ENCODE assay signal across 23 mouse cellular contexts in the genomic region with DNA sequence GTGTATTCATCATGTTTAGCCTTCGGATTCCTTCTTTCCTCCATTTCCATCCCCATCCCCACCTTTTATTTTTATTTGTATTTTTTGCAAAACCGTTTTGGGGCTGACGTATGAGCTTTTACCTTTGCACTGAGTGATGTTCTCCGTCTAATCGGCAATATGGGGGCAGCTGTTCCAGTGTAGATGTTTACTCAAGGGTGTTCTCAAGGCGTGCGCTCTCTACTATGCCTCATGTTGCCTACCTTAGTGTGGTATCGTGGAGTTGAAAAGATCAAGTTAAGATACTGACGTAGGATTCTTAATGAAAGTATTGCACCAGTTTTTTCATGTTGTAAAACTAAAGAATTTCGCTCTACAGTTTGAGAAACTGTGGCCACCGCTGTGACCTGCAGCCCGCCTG. TPM values are rescaled to one million over a fixed set of nuclear protein-coding genes. Genes with fewer than 3 reads are reported as not detected.
DNase-seq lines count a peak whose midpoint lies in the region; ATAC-seq and TF ChIP-seq lines count a peak whose summit lies in the region.
"Had no signal": no experiment of that assay in that cellular context is flagged by ENCODE, and none has a peak within 500 bp of the region (broad histone marks: within the 10 kb centered on the region; RNA-seq: fewer than 3 reads in every experiment).

No protein-coding gene starts in this region.

- intact Hi-C loops in heart, postnatal 36 days (cut with DNase I): no loop called here

- WGBS in kidney, embryonic 16.5 days: 93% methylated on average over 12 of the region's 12 CpGs
- WGBS in kidney, embryonic 15.5 days: 91% methylated on average over 12 of the region's 12 CpGs
- 29% methylated on average over 12 of the region's 12 CpGs for WGBS in liver, adult 2 months
- 79% methylated on average over 12 of the region's 12 CpGs for WGBS in liver, postnatal 0 days (ENCODE audit: insufficient replicate concordance)
- 90% methylated on average over 12 of the region's 12 CpGs for WGBS in liver, embryonic 12.5 days (ENCODE audit: insufficient replicate concordance)

- no peaks in the 10 kb centered on the region for H3K4me1 ChIP-seq in kidney, embryonic 16.5 days (ENCODE audit: insufficient read depth, low read length)
- no peaks in the 10 kb centered on the region for H3K4me1 ChIP-seq in kidney, embryonic 15.5 days
- H3K4me1 ChIP-seq in liver, adult 2 months (ENCODE audit: control insufficient read depth, insufficient read depth, low read length): peaks cover 21% of the 10 kb centered on the region
- H3K4me1 ChIP-seq in liver, postnatal 0 days (ENCODE audit: insufficient read depth): peaks cover 6% of the 10 kb centered on the region
- H3K4me1 ChIP-seq in liver, embryonic 12.5 days: no peaks in the 10 kb centered on the region

- no peak overlapping the region for H3K9ac ChIP-seq in kidney, embryonic 16.5 days (replicated peaks; ENCODE audit: low read length)
- no peak overlapping the region for H3K9ac ChIP-seq in kidney, embryonic 15.5 days
- H3K9ac ChIP-seq in liver, adult 2 months (ENCODE audit: low read depth, low read length): no peak overlapping the region
- no peak overlapping the region for H3K9ac ChIP-seq in liver, postnatal 0 days (replicated peaks)
- no peak overlapping the region for H3K9ac ChIP-seq in liver, embryonic 12.5 days

- DNase-seq in heart, adult 11 months: peak; percentile 54
- no peak for DNase-seq in heart, postnatal 36 days
- peak; percentile 85 for DNase-seq in liver, adult 2 months (ENCODE audit: extremely low read depth, low read depth, low spot score)
- no peak for DNase-seq in liver
- DNase-seq in liver, postnatal 0 days: no peak
- DNase-seq: adrenal gland, adult 2 months; adrenal gland, adult 8-10 months; adrenal gland, postnatal 10 days; adrenal gland, postnatal 14 days; adrenal gland, postnatal 25 days; adrenal gland, postnatal 36 days; B cell, adult 2 months; cerebellum, adult 11 months had no signal

- no peak for TF ChIP-seq POLR2A in liver, adult 2 months (IDR thresholded peaks at IDR 0.05; ENCODE audit: extremely low read depth, insufficient read depth, low read length)

- no peaks in the 10 kb centered on the region for H3K9me3 ChIP-seq in kidney, embryonic 16.5 days (ENCODE audit: low read length)
- H3K9me3 ChIP-seq in kidney, embryonic 15.5 days (replicated peaks): no peaks in the 10 kb centered on the region
- no peaks in the 10 kb centered on the region for H3K9me3 ChIP-seq in liver, postnatal 0 days (ENCODE audit: low read length)
- no peaks in the 10 kb centered on the region for H3K9me3 ChIP-seq in liver, embryonic 12.5 days (replicated peaks)
- H3K9me3 ChIP-seq: G1E had no signal

- no peaks in the 10 kb centered on the region for H3K27me3 ChIP-seq in kidney, embryonic 16.5 days (ENCODE audit: insufficient read depth, low read length)
- no peaks in the 10 kb centered on the region for H3K27me3 ChIP-seq in kidney, embryonic 15.5 days
- H3K27me3 ChIP-seq in liver, adult 2 months (ENCODE audit: control insufficient read depth, insufficient read depth, low read length): no peaks in the 10 kb centered on the region
- H3K27me3 ChIP-seq in liver, postnatal 0 days (ENCODE audit: insufficient read depth, low read length): no peaks in the 10 kb centered on the region
- H3K27me3 ChIP-seq in liver, embryonic 12.5 days (replicated peaks): no peaks in the 10 kb centered on the region
- H3K27me3 ChIP-seq: CH12.LX, Patski had no signal

- no peak overlapping the region for H3K4me2 ChIP-seq in kidney, embryonic 16.5 days (replicated peaks; ENCODE audit: low read depth, low read length)
- no peak overlapping the region for H3K4me2 ChIP-seq in kidney, embryonic 15.5 days
- H3K4me2 ChIP-seq in liver, postnatal 0 days (ENCODE audit: low read depth, low read length): no peak overlapping the region
- no peak overlapping the region for H3K4me2 ChIP-seq in liver, embryonic 12.5 days

- TF ChIP-seq EP300 in liver, postnatal 0 days (IDR thresholded peaks at IDR 0.05; ENCODE audit: low read depth): no peak

- TF ChIP-seq CTCF in liver, adult 2 months (IDR thresholded peaks at IDR 0.05; ENCODE audit: low read depth, low read length): peak; percentile 29; the same call in 1 of the 2 replicates
- TF ChIP-seq CTCF in liver, postnatal 0 days (IDR thresholded peaks at IDR 0.05; ENCODE audit: low read depth): no peak

- H3K4me3 ChIP-seq in kidney, embryonic 16.5 days (ENCODE audit: low read length): no peak overlapping the region
- no peak overlapping the region for H3K4me3 ChIP-seq in kidney, embryonic 15.5 days (replicated peaks)
- H3K4me3 ChIP-seq in liver, adult 2 months (ENCODE audit: insufficient read depth, low read depth, low read length): no peak overlapping the region
- no peak overlapping the region for H3K4me3 ChIP-seq in liver, postnatal 0 days (ENCODE audit: low read depth, low read length)
- no peak overlapping the region for H3K4me3 ChIP-seq in liver, embryonic 12.5 days

- no peak for ATAC-seq in kidney, embryonic 16.5 days (ENCODE audit: low FRiP score, low TSS enrichment)
- ATAC-seq in kidney, embryonic 15.5 days (replicated peaks; ENCODE audit: low FRiP score): no peak
- peak; percentile 40; the same call in 1 of the 2 replicates for ATAC-seq in liver, postnatal 0 days
- ATAC-seq in liver, embryonic 12.5 days: no peak
- ATAC-seq: activated CD4-positive, CD25-positive, alpha-beta regulatory T cell, adult 4 months; CD4-positive, CD25-positive, alpha-beta regulatory T cell, adult 4 months; Patski had no signal

- peaks cover 63% of the 10 kb centered on the region for H3K36me3 ChIP-seq in kidney, embryonic 16.5 days (ENCODE audit: insufficient read depth, low read length)
- peaks cover 79% of the 10 kb centered on the region for H3K36me3 ChIP-seq in kidney, embryonic 15.5 days
- peaks cover 30% of the 10 kb centered on the region for H3K36me3 ChIP-seq in liver, adult 2 months (ENCODE audit: control insufficient read depth, insufficient read depth, low read length)
- H3K36me3 ChIP-seq in liver, postnatal 0 days (replicated peaks; ENCODE audit: insufficient read depth, low read length): peaks cover 51% of the 10 kb centered on the region
- peaks cover 74% of the 10 kb centered on the region for H3K36me3 ChIP-seq in liver, embryonic 12.5 days

- no peaks in the 10 kb centered on the region for H3K79me2 ChIP-seq in liver, adult 2 months (ENCODE audit: control insufficient read depth, insufficient read depth, low read length)

- H3K27ac ChIP-seq in kidney, embryonic 16.5 days (ENCODE audit: low read length): 0 out of 2 replicates have a peak overlapping the region, but pooled peaks have one; percentile 4
- no peak overlapping the region for H3K27ac ChIP-seq in kidney, embryonic 15.5 days
- peak overlapping the region; percentile 64 for H3K27ac ChIP-seq in liver, adult 2 months (replicated peaks; ENCODE audit: insufficient read depth, low read depth, low read length)
- H3K27ac ChIP-seq in liver, postnatal 0 days (ENCODE audit: low read depth): no peak overlapping the region
- H3K27ac ChIP-seq in liver, embryonic 12.5 days: no peak overlapping the region

RNA-seq across cellular contexts. Expression of gene Slc5a11, which starts 21.4 kb away (rescaled TPM):
- total RNA-seq in heart, postnatal 36 days (2021): not detected
- polyA plus RNA-seq in kidney, embryonic 16.5 days (2015; fragmentation: Nextera tagmentation; extraction: Ambion mirVana): 5.0 and 5.8 TPM in 2 replicates
- polyA plus RNA-seq in kidney, embryonic 15.5 days (2015; fragmentation: Nextera tagmentation; extraction: Ambion mirVana): 2.5 and 3.1 TPM in 2 replicates
- total RNA-seq in liver, adult 2 months (2014; rRNA removed): 0.27 and 2.3 TPM in 2 replicates
- 0.07 TPM in 1 of 2 replicates, not detected in the other for polyA plus RNA-seq in liver, adult 2 months (2012; rRNA removed)
- 0.27 and 0.28 TPM in 2 replicates for polyA plus RNA-seq in liver, postnatal 0 days (2015; fragmentation: Nextera tagmentation; extraction: Ambion mirVana)
- 0.24 and 0.30 TPM in 2 replicates for polyA plus RNA-seq in liver, embryonic 12.5 days (2016; fragmentation: Nextera tagmentation; extraction: Ambion mirVana)
- total RNA-seq: adrenal gland, adult 18-20 months; adrenal gland, adult 2 months; adrenal gland, postnatal 10 days; adrenal gland, postnatal 14 days; adrenal gland, postnatal 25 days; adrenal gland, postnatal 36 days; G1E; MEL had no signal
- polyA plus RNA-seq: adrenal gland, adult 2 months; G1E; Patski had no signal

Comparison
In these comparisons a context has a peak if more than half of its experiments do, and no peak if none do; other contexts are left out.
1. DNase-seq: peak in heart, adult 11 months (single experiment) and liver, adult 2 months (single experiment); none in heart, postnatal 36 days (0 of 2), liver (single experiment) and liver, postnatal 0 days (single experiment).
2. H3K27ac ChIP-seq: peak in kidney, embryonic 16.5 days (single experiment) and liver, adult 2 months (single experiment); none in kidney, embryonic 15.5 days (single experiment), liver, postnatal 0 days (single experiment) and liver, embryonic 12.5 days (single experiment).